Mouse (Mus musculus) MEL (cell line): ENCODE measurements around the gene Rnf6. TPM values are rescaled to one million over a fixed set of nuclear protein-coding genes. Genes with fewer than 3 reads are reported as not detected.

Experiments used
- DNase-seq: peaks from one replicate; pipeline ENCODE4 v3.0.0; 2011; ENCODE audit warnings: low read depth, low spot score
- H3K27ac ChIP-seq: 2 replicates; pipeline ENCODE4 v1.5.1; 2012; ENCODE audit warnings: low read depth, mild to moderate bottlenecking, control low read depth, low read length, moderate library complexity; ENCODE audit not compliant: control insufficient read depth
- H3K27me3 ChIP-seq, 2 experiments: fragments of 150-350 bp in 1 of 2; sonication (generic) in 1 of 2; 2 replicates each; pipeline ENCODE4 v1.6.1; 2012; ENCODE audit warnings: low read length in 2 of 2, mild to moderate bottlenecking in 2 of 2, improper control_type of control experiment in 1 of 2, moderate library complexity in 1 of 2; ENCODE audit not compliant: insufficient read depth in 2 of 2, control insufficient read depth in 1 of 2
- H3K36me3 ChIP-seq, 2 experiments: 2 replicates each; pipeline ENCODE4 v1.6.1; 2012 to 2014; ENCODE audit warnings: low read length in 2 of 2, improper control_type of control experiment in 1 of 2, inconsistent platforms in 1 of 2, mild to moderate bottlenecking in 1 of 2; ENCODE audit not compliant: insufficient read depth in 2 of 2, control insufficient read depth in 1 of 2
- H3K4me1 ChIP-seq, 2 experiments: fragments of 150-350 bp in 1 of 2; sonication (generic) in 1 of 2; 2 replicates each; pipeline ENCODE4 v1.6.1; 2012; ENCODE audit warnings: low read length in 2 of 2, improper control_type of control experiment in 1 of 2, mild to moderate bottlenecking in 1 of 2; ENCODE audit not compliant: insufficient read depth in 2 of 2, control insufficient read depth in 1 of 2
- H3K4me3 ChIP-seq, 2 experiments: fragments of 150-350 bp in 1 of 2; sonication (generic) in 1 of 2; 2 replicates each; pipeline ENCODE4 v1.5.1; 2012; ENCODE audit warnings: low read depth in 2 of 2, low read length in 2 of 2, mild to moderate bottlenecking in 2 of 2, moderate library complexity in 2 of 2, control low read depth in 1 of 2, improper control_type of control experiment in 1 of 2; ENCODE audit not compliant: control insufficient read depth in 1 of 2, insufficient read depth in 1 of 2
- H3K79me2 ChIP-seq: 2 replicates; pipeline ENCODE4 v1.6.1; 2012; ENCODE audit warnings: mild to moderate bottlenecking, low read length, moderate library complexity; ENCODE audit not compliant: control insufficient read depth, poor library complexity, insufficient read depth
- H3K9ac ChIP-seq: 2 replicates; pipeline ENCODE4 v1.6.1; 2012; ENCODE audit warnings: low read depth, mild to moderate bottlenecking, control low read depth, low read length, moderate library complexity; ENCODE audit not compliant: control insufficient read depth, poor library complexity, severe bottlenecking
- H3K9me3 ChIP-seq: fragments of 150-350 bp; sonication (generic); replicated peaks from 2 replicates; pipeline ENCODE4 v1.6.1; 2012; ENCODE audit warnings: mild to moderate bottlenecking, low read length, improper control_type of control experiment, moderate library complexity; ENCODE audit not compliant: insufficient read depth
- CHD1 ChIP-seq: IDR thresholded peaks from 2 replicates; pipeline ENCODE4 v1.6.1; 2012; ENCODE audit warnings: low read depth, mild to moderate bottlenecking, inconsistent platforms, low read length, improper control_type of control experiment
- E2F4 ChIP-seq: IDR thresholded peaks from 2 replicates; pipeline ENCODE4 v1.6.1; 2011; ENCODE audit warnings: low read depth, low read length, improper control_type of control experiment, borderline replicate concordance
- ELF1 ChIP-seq: IDR thresholded peaks from 2 replicates; pipeline ENCODE4 v1.6.1; 2014; ENCODE audit warnings: low read depth, mild to moderate bottlenecking, inconsistent platforms, low read length, improper control_type of control experiment, moderate library complexity
- EP300 ChIP-seq, 2 experiments: IDR thresholded peaks; 2 replicates each; pipeline ENCODE4 v1.6.1; 2011; ENCODE audit warnings: improper control_type of control experiment in 2 of 2, low read length in 2 of 2, low read depth in 1 of 2, mild to moderate bottlenecking in 1 of 2
- GATA1 ChIP-seq: IDR thresholded peaks from 2 replicates; pipeline ENCODE4 v1.6.1; 2011; ENCODE audit warnings: low read depth, low read length, improper control_type of control experiment
- KAT2A ChIP-seq: conservative IDR thresholded peaks from 2 replicates; pipeline ENCODE4 v1.6.1; 2012; ENCODE audit warnings: low read depth, low read length, improper control_type of control experiment, inconsistent platforms
- MAX ChIP-seq: IDR thresholded peaks from 2 replicates; pipeline ENCODE4 v1.6.1; 2011; ENCODE audit warnings: low read length, improper control_type of control experiment
- MEF2A ChIP-seq: IDR thresholded peaks from 2 replicates; pipeline ENCODE4 v1.6.1; 2014; ENCODE audit warnings: low read depth, mild to moderate bottlenecking, inconsistent platforms, low read length, improper control_type of control experiment; ENCODE audit not compliant: poor library complexity, insufficient replicate concordance, severe bottlenecking; ENCODE audit errors: extremely low read depth
- MYC ChIP-seq: IDR thresholded peaks from 2 replicates; pipeline ENCODE4 v1.6.1; 2011; ENCODE audit warnings: low read depth, mild to moderate bottlenecking, low read length, improper control_type of control experiment, moderate library complexity
- NELFE ChIP-seq: IDR thresholded peaks from 2 replicates; pipeline ENCODE4 v1.6.1; 2011; ENCODE audit warnings: low read depth, low read length, improper control_type of control experiment
- POLR2AphosphoS5 ChIP-seq: IDR thresholded peaks from 2 replicates; pipeline ENCODE4 v1.6.1; 2012; ENCODE audit warnings: low read depth, borderline replicate concordance, mild to moderate bottlenecking, inconsistent platforms, low read length, moderate library complexity, mixed read lengths
- RAD21 ChIP-seq: IDR thresholded peaks from 2 replicates; pipeline ENCODE4 v1.6.1; 2011; ENCODE audit warnings: mild to moderate bottlenecking, low read depth, low read length, improper control_type of control experiment
- SIN3A ChIP-seq: IDR thresholded peaks from 2 replicates; pipeline ENCODE4 v1.6.1; 2012; ENCODE audit warnings: low read length, improper control_type of control experiment, inconsistent platforms
- TBP ChIP-seq: IDR thresholded peaks from 2 replicates; pipeline ENCODE4 v1.8.0; 2011; ENCODE audit warnings: low read depth, low read length, improper control_type of control experiment
- UBTF ChIP-seq: IDR thresholded peaks from 2 replicates; pipeline ENCODE4 v1.6.1; 2012; ENCODE audit warnings: low read depth, mild to moderate bottlenecking, inconsistent platforms, low read length, improper control_type of control experiment, moderate library complexity, borderline replicate concordance; ENCODE audit not compliant: insufficient read depth
- USF1 ChIP-seq: IDR thresholded peaks from 2 replicates; pipeline ENCODE4 v1.6.1; 2014; ENCODE audit warnings: low read depth, mild to moderate bottlenecking, inconsistent platforms, low read length, improper control_type of control experiment, moderate library complexity
- USF2 ChIP-seq, 2 experiments: IDR thresholded peaks; 2 replicates each; pipeline ENCODE4 v1.6.1; 2011 to 2012; ENCODE audit warnings: improper control_type of control experiment in 2 of 2, low read length in 2 of 2, borderline replicate concordance in 1 of 2, inconsistent platforms in 1 of 2, low read depth in 1 of 2, mild to moderate bottlenecking in 1 of 2; ENCODE audit not compliant: insufficient read depth in 1 of 2
- ZKSCAN1 ChIP-seq: IDR thresholded peaks from 2 replicates; pipeline ENCODE4 v1.6.1; 2012; ENCODE audit warnings: low read depth, mild to moderate bottlenecking, inconsistent platforms, low read length, improper control_type of control experiment, moderate library complexity
- ZNF384 ChIP-seq: IDR thresholded peaks from 2 replicates; pipeline ENCODE4 v1.6.1; 2012; ENCODE audit warnings: low read depth, mild to moderate bottlenecking, inconsistent platforms, low read length, improper control_type of control experiment
- polyA plus RNA-seq, 2 experiments: library from polyadenylated mRNA; stranded (reverse) in 1 of 2; unstranded in 1 of 2; fragments of >175 nt in 1 of 2; fragments of >200 nt in 1 of 2; gene quantifications; 2 replicates each; pipeline versions ENCODE4 v1.2.1 to v1.2.4; 2012; ENCODE audit warnings: low replicate concordance in 2 of 2, low read depth in 1 of 2; ENCODE audit not compliant: insufficient read length in 2 of 2, insufficient read depth in 1 of 2, missing spikeins in 1 of 2
- total RNA-seq: library from RNA; depleted of rRNA; stranded (reverse); fragments of 300-350 nt; gene quantifications from 2 replicates; pipeline ENCODE4 v1.2.3, GENCODE M21; 2012

Rnf6 gene
- total and polyA plus RNA-seq, 3 experiments = 44.9 to 70.1 (median 57.3) TPM

- TF ChIP-seq MEF2A (no peak), ELF1 (peak; percentile 44; the same call in 1 of the 2 replicates), EP300 (IDR thresholded peaks at IDR 0.05; ENCODE audit: low read depth in 1 of 2, low read length in 2 of 2) (peak in 1 of 2 experiments; percentile 26; a peak in 1 of 4 replicates), USF2 (IDR thresholded peaks at IDR 0.05; ENCODE audit: borderline replicate concordance in 1 of 2, insufficient read depth in 1 of 2, low read depth in 1 of 2, low read length in 2 of 2) (no peak), UBTF (0 out of 2 replicates have a peak, but pooled peaks have one; percentile 18), RAD21 (no peak), KAT2A (peak; percentile 87), GATA1 (no peak), TBP (peak; percentile 78), SIN3A (peak; percentile 89)
These were observed 9.7 kb upstream of the Rnf6 start, which contains the start of gene Cdk8 (continued) for GRCm38 (mm10) chr5:146230864-146231654.

DNA sequence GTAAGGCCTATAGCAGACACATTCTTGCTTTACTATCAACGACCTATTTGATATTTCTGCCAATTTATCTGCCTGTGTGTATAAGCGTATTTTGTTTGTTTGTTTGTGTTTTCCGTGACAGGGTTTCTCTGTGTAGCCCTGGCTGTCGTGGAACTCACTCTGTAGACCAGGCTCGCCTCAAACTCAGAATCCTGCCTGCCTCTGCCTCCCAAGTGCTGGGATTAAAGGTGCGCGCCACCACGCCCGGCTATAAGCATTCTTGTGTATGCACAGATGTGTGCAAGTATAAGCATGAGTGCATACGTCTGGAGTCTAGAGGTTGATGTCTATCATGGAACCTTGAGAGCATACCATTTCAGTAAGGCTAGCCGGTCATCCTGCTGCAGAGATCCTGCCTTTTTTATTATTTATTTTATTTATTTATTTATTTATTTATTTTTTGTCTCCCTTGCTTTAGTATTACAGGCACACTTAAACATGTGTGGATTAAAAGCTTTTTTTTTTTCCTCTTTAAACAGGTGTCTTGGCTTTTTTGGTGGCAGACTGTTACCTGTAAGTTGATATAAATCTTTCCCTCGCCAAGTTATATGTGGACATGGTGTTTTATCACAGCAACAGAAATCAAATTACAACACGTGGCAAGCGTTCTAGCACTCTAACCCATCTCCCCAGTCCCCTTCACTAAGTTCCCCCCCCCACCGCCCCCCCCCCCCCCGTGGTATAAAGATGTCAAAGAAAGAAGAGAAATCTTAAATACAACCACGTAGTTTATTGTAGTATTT lies 8.7 kb upstream of the Rnf6 start:
- Histone ChIP-seq H3K79me2 (peaks cover 39% of the 10 kb centered on the region), H3K9ac (peak overlapping the region; percentile 85), H3K36me3 (peaks cover 4 to 18% of the 10 kb centered on the region in 2 experiments), H3K9me3 (no peaks in the 10 kb centered on the region), H3K27me3 (no peaks in the 10 kb centered on the region), H3K27ac (peak overlapping the region; percentile 96), H3K4me1 (peaks cover 8 to 17% of the 10 kb centered on the region in 2 experiments), H3K4me3 (peak overlapping the region; percentile 60 to 85)
- TF ChIP-seq USF1 = peak; percentile 23; the same call in 1 of the 2 replicates
- TF ChIP-seq ZNF384 = no peak
- no peak for TF ChIP-seq EP300 (IDR thresholded peaks at IDR 0.05; ENCODE audit: low read depth in 1 of 2, low read length in 2 of 2)
- TF ChIP-seq ZKSCAN1 = no peak
- TF ChIP-seq POLR2AphosphoS5 = no peak
- TF ChIP-seq E2F4 = no peak
- peak; percentile 50; the same call in 1 of the 2 replicates for TF ChIP-seq MAX
- TF ChIP-seq MYC = peak; percentile 58; the same call in 1 of the 2 replicates
- TF ChIP-seq CHD1 = 0 out of 2 replicates have a peak, but pooled peaks have one; percentile 47
- no peak for TF ChIP-seq NELFE
- DNase-seq = peak; percentile 27
